Mouse (Mus musculus) heart, embryonic 12.5 days (tissue): ENCODE data around the gene 4931414P19Rik. TPM values are rescaled to one million over a fixed set of nuclear protein-coding genes. Genes with fewer than 3 reads are reported as not detected.

ENCODE experiments used
- ATAC-seq: fragments of 200-750 bp; cut with Nextera tagmentation; 2 replicates; pipeline ENCODE4 v1.8.0; 2017; ENCODE audit warnings: moderate TSS enrichment, moderate library complexity; ENCODE audit not compliant: insufficient number of reproducible peaks, low FRiP score
- H3K27ac ChIP-seq: fragments of 300-500 bp; sonication (generic); 2 replicates; pipeline ENCODE4 v1.5.1; 2016; ENCODE audit warnings: mild to moderate bottlenecking, moderate library complexity; ENCODE audit not compliant: poor library complexity, severe bottlenecking
- H3K27me3 ChIP-seq: fragments of 300-500 bp; sonication (generic); replicated peaks from 2 replicates; pipeline ENCODE4 v1.6.1; 2016; ENCODE audit warnings: mild to moderate bottlenecking, moderate library complexity
- H3K36me3 ChIP-seq: fragments of 300-500 bp; sonication (generic); 2 replicates; pipeline ENCODE4 v1.6.1; 2016; ENCODE audit warnings: mild to moderate bottlenecking, moderate library complexity
- H3K4me1 ChIP-seq: fragments of 300-500 bp; sonication (generic); replicated peaks from 2 replicates; pipeline ENCODE4 v1.6.1; 2016; ENCODE audit warnings: mild to moderate bottlenecking
- H3K4me2 ChIP-seq: fragments of 300-500 bp; sonication (generic); 2 replicates; pipeline ENCODE4 v1.6.1; 2016; ENCODE audit warnings: mild to moderate bottlenecking, moderate library complexity
- H3K4me3 ChIP-seq: fragments of 300-500 bp; sonication (generic); 2 replicates; pipeline ENCODE4 v1.5.1; 2016; ENCODE audit warnings: mild to moderate bottlenecking
- H3K9ac ChIP-seq: fragments of 300-500 bp; sonication (generic); 2 replicates; pipeline ENCODE4 v1.6.1; 2016; ENCODE audit warnings: mild to moderate bottlenecking, moderate library complexity
- H3K9me3 ChIP-seq: fragments of 300-500 bp; sonication (generic); replicated peaks from 2 replicates; pipeline ENCODE4 v1.6.1; 2016; ENCODE audit warnings: mild to moderate bottlenecking, moderate library complexity
- WGBS: fragments of 180-500 bp; shearing (Covaris S2); methylation state at CpG from one replicate; pipeline ENCODE4 v1.1.7; 2016; 5-methylcytosine and 5-hydroxymethylcytosine counted together
- microRNA counts: library from miRNA; unstranded; fragments of <30 nt; microRNA quantifications from one replicate; lab custom pipeline; 2017
- microRNA-seq: library from miRNA; unstranded; fragments of <30 nt; microRNA quantifications from one replicate; pipeline ENCODE4, GENCODE M21; 2017
- polyA plus RNA-seq: library from polyadenylated mRNA; unstranded; fragments of >200 nt; fragmentation: Nextera tagmentation; extraction: Ambion mirVana; gene quantifications from 2 replicates; pipeline ENCODE4 v1.2.1, GENCODE M21; 2016

4931414P19Rik gene
- polyA plus RNA-seq, 1 experiment from 2014 or later, result 6.4 TPM

- 82% methylated on average over 2 of the region's 2 CpGs for WGBS
- H3K27me3 ChIP-seq, result no peaks in the 10 kb centered on the region
Measured at GRCm38 (mm10) chr14:54538580-54538979, 67.2 kb downstream of the 4931414P19Rik start.

More at GRCm38 (mm10) chr14:54538580-54538979, 67.2 kb downstream of the 4931414P19Rik start:
- no peak overlapping the region for H3K27ac ChIP-seq
- no peaks in the 10 kb centered on the region; the same call in 1 of the 2 replicates for H3K9me3 ChIP-seq
- H3K4me1 ChIP-seq, result 0 out of 2 replicates have a peak, but pooled peaks cover 4% of the 10 kb centered on the region
- no peak overlapping the region for H3K4me3 ChIP-seq
- H3K9ac ChIP-seq, result no peak overlapping the region
- peaks cover 30% of the 10 kb centered on the region for H3K36me3 ChIP-seq
- H3K4me2 ChIP-seq, result no peak overlapping the region
- ATAC-seq, result no peak

MicroRNAs within 50 kb of the gene (microRNA counts, 519-probe panel; counts per million panel counts)
- not detected for microRNA mmu-miR-686 (lab: Ali Mortazavi, UCI)

Small RNAs within 50 kb of the gene (microRNA-seq; reads per million reads assigned to microRNA genes)
- gene Mir686, result not detected
- not detected for gene Mir6948

Other genes with a start within 250 kb of the 4931414P19Rik start
- 53.3 and 57.6 TPM in 2 replicates for gene Oxa1l, start 245.2 kb downstream of the 4931414P19Rik start, polyA plus RNA-seq
- gene Slc7a7, start 188.2 kb downstream of the 4931414P19Rik start, polyA plus RNA-seq, result 8.0 and 8.3 TPM in 2 replicates
- 284 and 290 TPM in 2 replicates for gene Mrpl52, start 179.1 kb downstream of the 4931414P19Rik start, polyA plus RNA-seq
- gene Mmp14, start 174.4 kb downstream of the 4931414P19Rik start, polyA plus RNA-seq, result 127 and 129 TPM in 2 replicates
- 50.3 and 55.8 TPM in 2 replicates for gene Lrp10, start 141.9 kb downstream of the 4931414P19Rik start, polyA plus RNA-seq
- gene Rem2, start 129.9 kb downstream of the 4931414P19Rik start, polyA plus RNA-seq, result 1.9 and 2.4 TPM in 2 replicates
- gene Prmt5, start 88.5 kb downstream of the 4931414P19Rik start, polyA plus RNA-seq, result 63.5 and 65.0 TPM in 2 replicates
- 38.0 and 46.3 TPM in 2 replicates for gene Haus4, start 51.4 kb downstream of the 4931414P19Rik start, polyA plus RNA-seq
- gene Ajuba, start 28.4 kb downstream of the 4931414P19Rik start, polyA plus RNA-seq, result 39.5 and 40.7 TPM in 2 replicates
- 300 and 308 TPM in 2 replicates for gene Psmb5, start 12.0 kb upstream of the 4931414P19Rik start, polyA plus RNA-seq
- not detected in 2 replicates for gene Psmb11, start 15.4 kb upstream of the 4931414P19Rik start, polyA plus RNA-seq
- gene Gm17606, start 35.0 kb upstream of the 4931414P19Rik start, polyA plus RNA-seq, result not detected in 2 replicates
- gene Cdh24, start 35.4 kb upstream of the 4931414P19Rik start, polyA plus RNA-seq, result 3.1 and 3.3 TPM in 2 replicates
- gene 1700123O20Rik, start 80.2 kb upstream of the 4931414P19Rik start, polyA plus RNA-seq, result 50.3 and 57.1 TPM in 2 replicates
- 85.1 and 89.0 TPM in 2 replicates for gene Acin1, start 80.9 kb upstream of the 4931414P19Rik start, polyA plus RNA-seq
- gene Gm29776, start 92.8 kb upstream of the 4931414P19Rik start, polyA plus RNA-seq, result 0.21 and 0.28 TPM in 2 replicates
- not detected in 2 replicates for gene Cebpe, start 106.2 kb upstream of the 4931414P19Rik start, polyA plus RNA-seq
- gene Slc7a8, start 176.0 kb upstream of the 4931414P19Rik start, polyA plus RNA-seq, result 4.4 and 4.7 TPM in 2 replicates
- gene Rnf212b, start 208.1 kb upstream of the 4931414P19Rik start, polyA plus RNA-seq, result not detected in 2 replicates